Mouse (Mus musculus): ENCODE measurements at regions not wholly inside any gene's neighbourhood (a gene's known extent, or its start where the extent isn't known, plus 50 kb on each side); places are given as distances from the start of the nearest gene placed in this dataset.

GRCm38 (mm10) chr2:170294657-170295056 lies 133.0 kb downstream of the Bcas1 start:
- TF ChIP-seq CTCF (IDR thresholded peaks at IDR 0.05; ENCODE audit: control insufficient read depth, insufficient read depth, low read length): no peak
- TF ChIP-seq POLR2A (IDR thresholded peaks at IDR 0.05; ENCODE audit: borderline replicate concordance, control insufficient read depth, low read depth, low read length): no peak

Measured in bone marrow, adult 2 months (tissue).